Comparison of ENCODE assay signal across 8 mouse cellular contexts in genomic region chr19:4927904-4928531, GRCm38 (mm10). TPM values are rescaled to one million over a fixed set of nuclear protein-coding genes. Genes with fewer than 3 reads are reported as not detected.
DNase-seq lines count a peak whose midpoint lies in the region; ATAC-seq and TF ChIP-seq lines count a peak whose summit lies in the region.

TSS of gene Dpp3 (minus strand) at chr19:4928287.

- peaks cover 38% of the 10 kb centered on the region for H3K36me3 ChIP-seq in hindbrain, embryonic 10.5 days
- peaks cover 12% of the 10 kb centered on the region for H3K36me3 ChIP-seq in lung, postnatal 0 days (ENCODE audit: insufficient read depth, low read length)

- peak; percentile 91 for DNase-seq in MN1 (ENCODE audit: low spot score)
- DNase-seq in cerebellum, adult 9-10 months: peak; percentile 97
- peak; percentile 100 for DNase-seq in hindbrain, embryonic 10.5 days (ENCODE audit: low spot score)
- DNase-seq in layer of hippocampus, adult 9-11 months: peak; percentile 98
- peak; percentile 99 for DNase-seq in lung, postnatal 0 days (ENCODE audit: low spot score)
- DNase-seq in ovary, postnatal 14 days (ENCODE audit: low spot score): peak; percentile 98
- DNase-seq in thymus, postnatal 14 days: peak; percentile 100

- ATAC-seq in frontal cortex, adult (ENCODE audit: low TSS enrichment): peak; percentile 96
- ATAC-seq in lung, postnatal 0 days: peak; percentile 100

- peak within 1 kb of the TSS; percentile 29 for H3K9ac ChIP-seq in lung, postnatal 0 days (replicated peaks; ENCODE audit: low read depth)

- WGBS in hindbrain, embryonic 10.5 days: under 1% methylated on average over 32 of the region's 32 CpGs
- under 1% methylated on average over 32 of the region's 32 CpGs for WGBS in lung, postnatal 0 days

- H3K4me2 ChIP-seq in lung, postnatal 0 days (replicated peaks; ENCODE audit: low read depth, low read length): peak within 1 kb of the TSS; percentile 60

- no peaks in the 10 kb centered on the region for H3K27me3 ChIP-seq in hindbrain, embryonic 10.5 days (ENCODE audit: insufficient read depth, poor library complexity, severe bottlenecking)
- no peaks in the 10 kb centered on the region for H3K27me3 ChIP-seq in lung, postnatal 0 days (replicated peaks; ENCODE audit: insufficient read depth, low read length)

- H3K9me3 ChIP-seq in hindbrain, embryonic 10.5 days: no peaks in the 10 kb centered on the region
- H3K9me3 ChIP-seq in lung, postnatal 0 days (ENCODE audit: low read length): no peaks in the 10 kb centered on the region

- no peak for TF ChIP-seq CTCF in lung, postnatal 0 days (IDR thresholded peaks at IDR 0.05)

- TF ChIP-seq EP300 in lung, postnatal 0 days (IDR thresholded peaks at IDR 0.05): no peak

- H3K4me3 ChIP-seq in hindbrain, embryonic 10.5 days: peak within 1 kb of the TSS; percentile 65
- peak within 1 kb of the TSS; percentile 57 for H3K4me3 ChIP-seq in lung, postnatal 0 days (ENCODE audit: low read depth, low read length)

- peak within 1 kb of the TSS; percentile 93 for H3K27ac ChIP-seq in hindbrain, embryonic 10.5 days
- H3K27ac ChIP-seq in lung, postnatal 0 days (ENCODE audit: low read length): peak within 1 kb of the TSS; percentile 51; the same call in 1 of the 2 replicates

- peaks cover 25% of the 10 kb centered on the region for H3K4me1 ChIP-seq in hindbrain, embryonic 10.5 days (replicated peaks)
- H3K4me1 ChIP-seq in lung, postnatal 0 days (ENCODE audit: insufficient read depth, low read depth, low read length): peaks cover 8% of the 10 kb centered on the region; the same call in 1 of the 2 replicates

RNA-seq across cellular contexts. Expression of gene Dpp3, which starts in this region (rescaled TPM):
- 204 and 218 TPM in 2 replicates for polyA plus RNA-seq in hindbrain, embryonic 10.5 days (2016; fragmentation: Nextera tagmentation; extraction: Ambion mirVana)
- 47.6 and 47.7 TPM in 2 replicates for polyA plus RNA-seq in lung, postnatal 0 days (2015; fragmentation: Nextera tagmentation; extraction: Ambion mirVana)

Comparison
In these comparisons a context has a peak if more than half of its experiments do, and no peak if none do; other contexts are left out.
1. Peak in every context shown above with its lines: DNase-seq, ATAC-seq, H3K4me3 ChIP-seq and H3K27ac ChIP-seq.